Mouse (Mus musculus): ENCODE measurements around the gene Cd48.
"Not testable (repeated sequence)": the region's sequence is repeated elsewhere in the genome, so short reads cannot be mapped to it uniquely, and the experiment has no call there.

Cd48 gene

GRCm38 (mm10) chr1:171687320-171687719 is 5.5 kb downstream of the Cd48 start:
- no peak for DNase-seq (ENCODE audit: extremely low read depth, insufficient read length, low spot score)

- DNase-seq (ENCODE audit: extremely low read depth, insufficient read length, low spot score), result no peak
Observed at GRCm38 (mm10) chr1:171693918-171694317, 12.1 kb downstream of the Cd48 start.

GRCm38 (mm10) chr1:171698983-171699382 is 17.2 kb downstream of the Cd48 start:
- DNase-seq (ENCODE audit: extremely low read depth, insufficient read length, low spot score), result no peak

GRCm38 (mm10) chr1:171713736-171714135 is 31.9 kb downstream of the Cd48 start:
- DNase-seq (ENCODE audit: extremely low read depth, insufficient read length, low spot score), result not testable (repeated sequence)

GRCm38 (mm10) chr1:171715434-171715833 is 33.6 kb downstream of the Cd48 start:
- DNase-seq (ENCODE audit: extremely low read depth, insufficient read length, low spot score), result no peak

GRCm38 (mm10) chr1:171716232-171716631 is 34.4 kb downstream of the Cd48 start:
- no peak for DNase-seq (ENCODE audit: extremely low read depth, insufficient read length, low spot score)

GRCm38 (mm10) chr1:171731195-171731594 is 49.4 kb downstream of the Cd48 start:
- no peak for DNase-seq (ENCODE audit: extremely low read depth, insufficient read length, low spot score)

- no peak for DNase-seq (ENCODE audit: extremely low read depth, insufficient read length, low spot score)
Observed at GRCm38 (mm10) chr1:171734898-171735297, 53.1 kb downstream of the Cd48 start.

GRCm38 (mm10) chr1:171748127-171748969 is 66.5 kb downstream of the Cd48 start:
- no peak for DNase-seq (ENCODE audit: extremely low read depth, insufficient read length, low spot score)
